ENCODE assay signal across 8 mouse cellular contexts in genomic region chr12:112587125-112588124, GRCm38 (mm10). TPM values are rescaled to one million over a fixed set of nuclear protein-coding genes. Genes with fewer than 3 reads are reported as not detected.
DNase-seq lines count a peak whose midpoint lies in the region; ATAC-seq and TF ChIP-seq lines count a peak whose summit lies in the region.

No protein-coding gene starts in this region.

- 0 out of 2 replicates have a peak, but pooled peaks cover 2% of the 10 kb centered on the region for H3K27me3 ChIP-seq in heart, adult 2 months (ENCODE audit: control insufficient read depth, insufficient read depth, low read length)
- H3K27me3 ChIP-seq in liver, embryonic 15.5 days = peaks cover 26% of the 10 kb centered on the region
- H3K27me3 ChIP-seq in midbrain, postnatal 0 days (ENCODE audit: insufficient read depth, low read length) = peaks cover 12% of the 10 kb centered on the region

- H3K36me3 ChIP-seq in heart, adult 2 months (ENCODE audit: control insufficient read depth, insufficient read depth, low read length) = no peaks in the 10 kb centered on the region
- no peaks in the 10 kb centered on the region for H3K36me3 ChIP-seq in liver, embryonic 15.5 days (replicated peaks)
- H3K36me3 ChIP-seq in midbrain, postnatal 0 days (ENCODE audit: insufficient read depth, low read length) = no peaks in the 10 kb centered on the region

- peak overlapping the region; percentile 93 for H3K27ac ChIP-seq in layer of hippocampus, adult 2 months
- H3K27ac ChIP-seq in heart, adult 2 months = peak overlapping the region; percentile 44; the same call in 1 of the 2 replicates
- peak overlapping the region; percentile 82 for H3K27ac ChIP-seq in liver, embryonic 15.5 days (replicated peaks)
- H3K27ac ChIP-seq in midbrain, postnatal 0 days (ENCODE audit: low read depth, low read length) = no peak overlapping the region

- intact Hi-C loops in heart, adult 2 months (cut with DNase I) = loop anchor here (2.0 to 5.0 kb wide), 4 partner anchors 17 to 95 kb away; no protein-coding TSS in a partner anchor

- TF ChIP-seq CTCF in layer of hippocampus, adult 2 months (conservative IDR thresholded peaks at IDR 0.05) = no peak
- no peak for TF ChIP-seq CTCF in brain, embryonic 14.5 days (IDR thresholded peaks at IDR 0.05; ENCODE audit: borderline replicate concordance, extremely low read depth, insufficient read depth, insufficient read length)
- TF ChIP-seq CTCF in heart, adult 2 months (IDR thresholded peaks at IDR 0.05) = no peak
- no peak for TF ChIP-seq CTCF in midbrain, postnatal 0 days (IDR thresholded peaks at IDR 0.05)

- H3K4me2 ChIP-seq in liver, embryonic 15.5 days = peak overlapping the region; percentile 76; the same call in 1 of the 2 replicates
- H3K4me2 ChIP-seq in midbrain, postnatal 0 days (ENCODE audit: low read depth, low read length, poor library complexity, severe bottlenecking) = no peak overlapping the region

- peak; percentile 68 for ATAC-seq in liver, embryonic 15.5 days (ENCODE audit: insufficient read depth)
- ATAC-seq in midbrain, postnatal 0 days (ENCODE audit: low FRiP score) = no peak

- H3K9ac ChIP-seq in heart, adult 2 months (ENCODE audit: low read depth, low read length) = no peak overlapping the region
- no peak overlapping the region for H3K9ac ChIP-seq in liver, embryonic 15.5 days
- H3K9ac ChIP-seq in midbrain, postnatal 0 days (replicated peaks; ENCODE audit: low read length, poor library complexity, severe bottlenecking) = no peak overlapping the region

- TF ChIP-seq POLR2A in brain, embryonic 14.5 days (IDR thresholded peaks at IDR 0.05; ENCODE audit: borderline replicate concordance, extremely low read depth, insufficient read depth, insufficient read length, poor library complexity, severe bottlenecking) = no peak
- no peak for TF ChIP-seq POLR2A in heart, adult 2 months (IDR thresholded peaks at IDR 0.05; ENCODE audit: insufficient read depth, low read depth, low read length)

- H3K4me1 ChIP-seq in heart, adult 2 months (ENCODE audit: control insufficient read depth, insufficient read depth, low read length) = peaks cover 28% of the 10 kb centered on the region
- H3K4me1 ChIP-seq in liver, embryonic 15.5 days (replicated peaks) = peaks cover 44% of the 10 kb centered on the region
- 0 out of 2 replicates have a peak, but pooled peaks cover 4% of the 10 kb centered on the region for H3K4me1 ChIP-seq in midbrain, postnatal 0 days (ENCODE audit: insufficient read depth, low read length)

- 71% methylated on average over 14 of the region's 14 CpGs for WGBS in heart, adult 2 months
- WGBS in liver, embryonic 15.5 days (ENCODE audit: insufficient replicate concordance) = 60% methylated on average over 14 of the region's 14 CpGs
- 82% methylated on average over 14 of the region's 14 CpGs for WGBS in midbrain, postnatal 0 days

- TF ChIP-seq EP300 in heart, adult 2 months (IDR thresholded peaks at IDR 0.05; ENCODE audit: insufficient read depth, low read depth, low read length) = no peak

- no peaks in the 10 kb centered on the region for H3K79me2 ChIP-seq in heart, adult 2 months (replicated peaks; ENCODE audit: control insufficient read depth, insufficient read depth, low read length)

- no peak overlapping the region for H3K4me3 ChIP-seq in layer of hippocampus, adult 2 months
- no peak overlapping the region for H3K4me3 ChIP-seq in heart, adult 2 months
- H3K4me3 ChIP-seq in liver, embryonic 15.5 days (replicated peaks) = no peak overlapping the region
- no peak overlapping the region for H3K4me3 ChIP-seq in midbrain, postnatal 0 days (ENCODE audit: low read depth, low read length)

- DNase-seq in layer of hippocampus, adult 2 months (ENCODE audit: low spot score in 2 of 2) = no peak
- no peak for DNase-seq in layer of hippocampus, postnatal 25 days (ENCODE audit: extremely low spot score in 1 of 2, low spot score in 1 of 2)
- peak; percentile 31 for DNase-seq in brain, embryonic 14.5 days (ENCODE audit: low read depth)
- DNase-seq in heart, adult 2 months = peak; percentile 58 to 68
- DNase-seq in urinary bladder, adult 18-20 months (ENCODE audit: low spot score in 2 of 2) = no peak
- no peak for DNase-seq in urinary bladder, postnatal 25 days (ENCODE audit: low spot score)
- no peak for DNase-seq in midbrain, postnatal 0 days (ENCODE audit: low spot score)

- H3K9me3 ChIP-seq in liver, embryonic 15.5 days (replicated peaks) = no peaks in the 10 kb centered on the region
- H3K9me3 ChIP-seq in midbrain, postnatal 0 days (ENCODE audit: low read length) = no peaks in the 10 kb centered on the region

RNA-seq across cellular contexts. Expression of gene Inf2, which starts 1.2 kb away (rescaled TPM):
- 100 to 1,000 TPM; 131 to 138 TPM for total RNA-seq in layer of hippocampus, adult 2 months (2021)
- total RNA-seq in layer of hippocampus, postnatal 25 days (2021) = 100 to 1,000 TPM; 116 to 146 TPM
- 7.8 and 8.4 TPM in 2 replicates for polyA plus RNA-seq in brain, embryonic 14.5 days (2012; rRNA removed)
- 10 to 100 TPM; 15.0 to 17.3 TPM for total RNA-seq in heart, adult 2 months (2021)
- polyA plus RNA-seq in heart, adult 2 months (2012; rRNA removed) = 11.7 and 12.7 TPM in 2 replicates
- 2.7 TPM in 2 replicates for polyA plus RNA-seq in liver, embryonic 15.5 days (2015; fragmentation: Nextera tagmentation; extraction: Ambion mirVana)
- total RNA-seq in midbrain, postnatal 0 days (2014; rRNA removed) = 3.6 and 3.7 TPM in 2 replicates
- 1.3 TPM in 2 replicates for polyA plus RNA-seq in midbrain, postnatal 0 days (2015; fragmentation: Nextera tagmentation; extraction: Ambion mirVana)

RNA-seq across cellular contexts. Expression of gene Adssl1, which starts 32.4 kb away (rescaled TPM):
- total RNA-seq in layer of hippocampus, adult 2 months (2021) = 10 to 100 TPM; 10.1 to 10.6 TPM
- 10 to 100 TPM; 11.4 to 12.9 TPM for total RNA-seq in layer of hippocampus, postnatal 25 days (2021)
- polyA plus RNA-seq in brain, embryonic 14.5 days (2012; rRNA removed) = 2.3 and 4.4 TPM in 2 replicates
- total RNA-seq in heart, adult 2 months (2021) = 100 to 1,000 TPM; 150 to 173 TPM
- polyA plus RNA-seq in heart, adult 2 months (2012; rRNA removed) = 85.2 and 98.2 TPM in 2 replicates
- polyA plus RNA-seq in liver, embryonic 15.5 days (2015; fragmentation: Nextera tagmentation; extraction: Ambion mirVana) = 13.4 TPM in 2 replicates
- total RNA-seq in midbrain, postnatal 0 days (2014; rRNA removed) = 2.0 and 4.1 TPM in 2 replicates
- 8.2 and 9.4 TPM in 2 replicates for polyA plus RNA-seq in midbrain, postnatal 0 days (2015; fragmentation: Nextera tagmentation; extraction: Ambion mirVana)

RNA-seq across cellular contexts. Expression of gene Siva1, which starts 57.1 kb away (rescaled TPM):
- 10 to 100 TPM; 19.6 to 20.1 TPM for total RNA-seq in layer of hippocampus, adult 2 months (2021)
- total RNA-seq in layer of hippocampus, postnatal 25 days (2021) = 10 to 100 TPM; 20.0 to 21.9 TPM
- 57.4 and 98.6 TPM in 2 replicates for polyA plus RNA-seq in brain, embryonic 14.5 days (2012; rRNA removed)
- total RNA-seq in heart, adult 2 months (2021) = 10 to 100 TPM; 32.0 to 38.7 TPM
- polyA plus RNA-seq in heart, adult 2 months (2012; rRNA removed) = 38.4 and 39.4 TPM in 2 replicates
- 106 and 114 TPM in 2 replicates for polyA plus RNA-seq in liver, embryonic 15.5 days (2015; fragmentation: Nextera tagmentation; extraction: Ambion mirVana)
- total RNA-seq in midbrain, postnatal 0 days (2014; rRNA removed) = 24.0 and 25.4 TPM in 2 replicates
- 43.4 and 45.5 TPM in 2 replicates for polyA plus RNA-seq in midbrain, postnatal 0 days (2015; fragmentation: Nextera tagmentation; extraction: Ambion mirVana)

Comparison
In these comparisons a context has a peak if more than half of its experiments do, and no peak if none do; other contexts are left out.
1. DNase-seq: peak in brain, embryonic 14.5 days (single experiment) and heart, adult 2 months (2 of 2); none in layer of hippocampus, adult 2 months (0 of 2), layer of hippocampus, postnatal 25 days (0 of 2), urinary bladder, adult 18-20 months (0 of 2), urinary bladder, postnatal 25 days (single experiment) and midbrain, postnatal 0 days (single experiment).
2. RNA of gene Inf2, which starts 1.2 kb away (total RNA-seq): 116 to 146 TPM in layer of hippocampus, postnatal 25 days and 131 to 138 TPM in layer of hippocampus, adult 2 months; 15.0 to 17.3 TPM in heart, adult 2 months and 3.6 to 3.7 TPM in midbrain, postnatal 0 days; every median in the first group is over 4 times any median in the second.
3. RNA of gene Adssl1, which starts 32.4 kb away (total RNA-seq): 150 to 173 TPM in heart, adult 2 months; 11.4 to 12.9 TPM in layer of hippocampus, postnatal 25 days, 10.1 to 10.6 TPM in layer of hippocampus, adult 2 months and 2.0 to 4.1 TPM in midbrain, postnatal 0 days; every median in the first group is over 10 times any median in the second.